Mouse (Mus musculus) small intestine, adult 2 months (tissue): Measurements from ENCODE around the gene Tagln3.

Experiments used
- CTCF ChIP-seq: fragments of 200-500 bp; IDR thresholded peaks from 2 replicates; pipeline ENCODE4 v1.5.1; 2012; ENCODE audit warnings: low read depth, mild to moderate bottlenecking, control low read depth, inconsistent platforms, low read length, moderate library complexity, mixed read lengths; ENCODE audit not compliant: insufficient replicate concordance, insufficient read length; ENCODE audit errors: extremely low read depth
- POLR2A ChIP-seq: fragments of 200-500 bp; IDR thresholded peaks from 2 replicates; pipeline ENCODE4 v1.6.1; 2012; ENCODE audit warnings: low read depth, mild to moderate bottlenecking, control low read depth, inconsistent platforms, low read length, moderate library complexity

DNA sequence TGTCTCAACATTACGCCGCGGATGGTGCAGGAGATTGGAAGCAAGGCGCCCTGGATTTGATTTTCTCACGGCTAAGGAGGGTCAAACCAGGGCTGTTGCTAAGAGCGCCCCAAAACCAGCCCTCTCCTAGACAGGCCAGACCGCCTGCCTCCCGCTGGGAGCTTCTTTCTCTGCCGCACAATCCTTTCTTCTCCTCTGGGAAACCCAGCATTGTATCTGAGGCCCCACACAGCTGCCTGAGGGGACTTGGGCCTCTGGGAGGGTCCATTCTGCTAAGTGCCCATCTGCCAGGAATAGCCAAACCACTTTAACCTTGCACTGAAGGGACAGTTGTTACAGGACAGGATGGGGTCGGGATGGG is 314 bp upstream of the Tagln3 start:
- no peak for TF ChIP-seq POLR2A
- no peak for TF ChIP-seq CTCF
